Comparison of ENCODE assay signal across 20 mouse cellular contexts in the genomic region with DNA sequence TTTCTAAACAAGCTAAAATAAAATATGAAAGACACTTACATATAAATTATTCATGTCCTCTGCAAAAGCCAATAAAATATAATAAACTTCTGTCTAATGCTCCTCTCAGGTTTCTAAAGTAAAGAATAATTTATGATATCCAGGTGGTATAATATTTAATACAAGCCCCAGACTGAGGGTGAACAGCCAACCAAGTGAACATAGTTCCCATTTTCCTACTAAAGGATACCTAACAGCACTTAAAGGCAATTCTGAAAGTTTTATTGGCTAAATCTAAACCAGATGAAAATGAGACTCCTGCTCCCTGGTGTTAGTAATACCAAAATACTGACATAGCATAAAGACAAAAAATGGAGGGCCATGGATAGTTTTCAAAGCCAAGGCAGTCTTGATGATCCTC.
"Had no signal": no experiment of that assay in that cellular context is flagged by ENCODE, and none has a peak within 500 bp of the region (broad histone marks: within the 10 kb centered on the region; RNA-seq: fewer than 3 reads in every experiment).

No protein-coding gene starts in this region.

- H3K27me3 ChIP-seq: megakaryocyte, embryonic 14.5 days; midbrain, embryonic 12.5 days; neural tube, embryonic 12.5 days had no signal

- H3K4me2 ChIP-seq: lung, embryonic 14.5 days; midbrain, embryonic 12.5 days; neural tube, embryonic 12.5 days had no signal

- H3K27ac ChIP-seq: liver, embryonic 14.5 days; midbrain, embryonic 10.5 days; midbrain, embryonic 12.5 days; neural tube, embryonic 12.5 days had no signal

- DNase-seq: lung, adult 18-20 months; lung, embryonic 14.5 days; lung, postnatal 10 days; lung, postnatal 4 days; midbrain, embryonic 14.5 days; retina, postnatal 1 day; right cerebral cortex, adult 18-20 months; right cerebral cortex, postnatal 25 days; right cerebral cortex, postnatal 4 days; spleen, adult 18-20 months; thymus, adult 18-20 months; thymus, postnatal 14 days; thymus, postnatal 36 days had no signal

- H3K36me3 ChIP-seq: midbrain, embryonic 10.5 days; midbrain, embryonic 12.5 days; neural tube, embryonic 12.5 days had no signal

- H3K9me3 ChIP-seq: megakaryocyte, embryonic 14.5 days; midbrain, embryonic 10.5 days; midbrain, embryonic 12.5 days; neural tube, embryonic 12.5 days had no signal

- H3K4me3 ChIP-seq: megakaryocyte, embryonic 14.5 days; midbrain, embryonic 10.5 days; midbrain, embryonic 12.5 days; myocyte; neural tube, embryonic 12.5 days had no signal

- ATAC-seq: midbrain, embryonic 16.5 days had no signal

- H3K9ac ChIP-seq: liver, embryonic 14.5 days; lung, embryonic 14.5 days; midbrain, embryonic 12.5 days; neural tube, embryonic 12.5 days had no signal

- H3K4me1 ChIP-seq: megakaryocyte, embryonic 14.5 days; midbrain, embryonic 10.5 days; midbrain, embryonic 12.5 days; neural tube, embryonic 12.5 days had no signal
